Mouse (Mus musculus) mouse embryonic stem cell (cell line): ENCODE data around the gene Olfr490.

Source experiments
- in situ Hi-C, 2 experiments: fragments of 300-500 bp; cut with MboI; formaldehyde crosslinking; loops; 1 replicate in 1 of 2; 3 replicates in 1 of 2; pipeline ENCODE4 v1.14.3; 2019 to 2020; ENCODE audit warnings: low sequenced_read_pairs in 2 of 2, low pct_unique_long_range_greater_than_20kb in 1 of 2, mixed read lengths in 1 of 2; ENCODE audit not compliant: unreplicated experiment in 1 of 2

Gene Olfr490

GRCm38 (mm10) chr7:108288834-108289233, at the start of gene Olfr490:
TSS of gene Olfr490 (minus strand) at chr7:108288934.
- in situ Hi-C loops: no loop called here

- in situ Hi-C loops: no loop called here
These were observed 34.8 kb upstream of the Olfr490 start, which contains the start of gene Olfr492 for GRCm38 (mm10) chr7:108323574-108323973. TSS of gene Olfr492 (minus strand) at chr7:108323674.

DNA sequence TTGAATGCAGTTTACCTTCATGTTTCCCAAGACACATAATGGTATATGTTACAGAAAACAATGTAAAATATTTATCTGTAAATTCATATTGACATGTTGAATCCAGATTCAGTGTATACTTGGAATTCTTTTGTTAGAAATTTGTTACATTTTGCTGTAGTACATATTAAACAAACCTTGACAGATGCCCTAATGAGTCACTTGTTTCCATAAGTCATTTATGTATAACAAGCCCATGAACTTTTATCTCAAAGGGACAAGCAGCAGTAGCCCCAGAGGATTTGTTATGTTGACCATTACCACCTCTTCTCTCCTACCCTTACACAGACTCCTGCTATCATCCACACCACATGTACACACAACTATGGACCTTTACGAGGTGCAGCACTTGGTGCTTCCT, 24.4 kb upstream of the Olfr490 start, which contains the start of gene Olfr491:
Gene Olfr491, plus strand, starts transcription at position 301 of the 400 bp plus-strand sequence.
- in situ Hi-C loops: no loop called here

- in situ Hi-C loops: no loop called here
These were observed 30.5 kb downstream of the Olfr490 start, which contains the start of gene Olfr488 for GRCm38 (mm10) chr7:108258247-108258646. TSS of gene Olfr488 (minus strand) at chr7:108258347.
